Mouse (Mus musculus) neural tube, embryonic 15.5 days (tissue): ENCODE data around the gene Acad8. TPM values are rescaled to one million over a fixed set of nuclear protein-coding genes. Genes with fewer than 3 reads are reported as not detected.

Experiments
- ATAC-seq: fragments of 200-750 bp; cut with Nextera tagmentation; 2 replicates; pipeline ENCODE4 v1.8.0; 2017; ENCODE audit warnings: mild to moderate bottlenecking, moderate TSS enrichment, moderate library complexity; ENCODE audit not compliant: low FRiP score
- H3K27ac ChIP-seq: fragments of 300-500 bp; sonication (generic); replicated peaks from 2 replicates; pipeline ENCODE4 v1.5.1; 2015; ENCODE audit warnings: mild to moderate bottlenecking, inconsistent platforms
- H3K27me3 ChIP-seq: fragments of 300-500 bp; sonication (generic); replicated peaks from 2 replicates; pipeline ENCODE4 v1.6.1; 2015; ENCODE audit warnings: inconsistent platforms
- H3K36me3 ChIP-seq: fragments of 300-500 bp; sonication (generic); 2 replicates; pipeline ENCODE4 v1.6.1; 2015; ENCODE audit warnings: inconsistent platforms
- H3K4me1 ChIP-seq: fragments of 300-500 bp; sonication (generic); 2 replicates; pipeline ENCODE4 v1.6.1; 2015; ENCODE audit warnings: inconsistent platforms
- H3K4me2 ChIP-seq: fragments of 300-500 bp; sonication (generic); 2 replicates; pipeline ENCODE4 v1.6.1; 2015; ENCODE audit warnings: inconsistent platforms, mild to moderate bottlenecking, moderate library complexity
- H3K4me3 ChIP-seq: fragments of 300-500 bp; sonication (generic); replicated peaks from 2 replicates; pipeline ENCODE4 v1.5.1; 2015; ENCODE audit warnings: mild to moderate bottlenecking, inconsistent platforms
- H3K9ac ChIP-seq: fragments of 300-500 bp; sonication (generic); replicated peaks from 2 replicates; pipeline ENCODE4 v1.6.1; 2015; ENCODE audit warnings: mild to moderate bottlenecking, inconsistent platforms
- H3K9me3 ChIP-seq: fragments of 300-500 bp; sonication (generic); replicated peaks from 2 replicates; pipeline ENCODE4 v1.6.1; 2016; ENCODE audit warnings: inconsistent platforms
- WGBS: fragments of 180-500 bp; shearing (Covaris S2); methylation state at CpG from one replicate; pipeline ENCODE4 v1.1.7; 2015; ENCODE audit warnings: mixed read lengths; 5-methylcytosine and 5-hydroxymethylcytosine counted together
- polyA plus RNA-seq: library from polyadenylated mRNA; unstranded; fragments of >200 nt; fragmentation: Nextera tagmentation; extraction: Ambion mirVana; gene quantifications from 2 replicates; pipeline ENCODE4 v1.2.1, GENCODE M21; 2015

Gene Acad8
- polyA plus RNA-seq, 1 experiment from 2014 or later: 30.7 TPM

DNA sequence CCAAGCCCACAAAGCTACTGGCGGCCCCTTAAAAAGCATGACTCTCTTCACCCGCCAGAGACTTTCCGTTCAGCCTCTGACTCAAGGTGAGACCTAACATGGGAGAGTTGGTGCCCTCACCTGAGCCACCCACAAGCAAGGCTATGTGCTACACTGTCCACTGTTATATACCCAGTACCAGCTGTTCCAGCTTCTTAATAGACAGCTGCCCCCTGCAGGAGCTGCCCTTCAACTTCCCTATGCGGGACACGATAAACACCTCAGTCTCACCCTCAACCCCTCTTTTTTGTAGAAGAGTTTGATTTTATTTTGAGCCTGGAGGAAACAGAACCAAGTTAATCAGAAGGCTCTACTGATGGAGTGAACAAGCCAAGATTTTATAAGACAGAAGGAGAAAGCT lies 7.5 kb upstream of the Acad8 start:
- Histone ChIP-seq H3K27me3 (no peaks in the 10 kb centered on the region), H3K4me2 (no peak overlapping the region), H3K4me1 (0 out of 2 replicates have a peak, but pooled peaks cover under 1% of the 10 kb centered on the region), H3K27ac (no peak overlapping the region), H3K9me3 (no peaks in the 10 kb centered on the region), H3K36me3 (peaks cover 83% of the 10 kb centered on the region), H3K9ac (no peak overlapping the region), H3K4me3 (no peak overlapping the region)
- WGBS: 93% methylated on average over 5 of the region's 5 CpGs
- ATAC-seq: no peak

GRCm38 (mm10) chr9:27005933-27006332 lies 6.6 kb upstream of the Acad8 start:
- ATAC-seq: no peak
- H3K9me3 ChIP-seq: no peaks in the 10 kb centered on the region
- H3K4me3 ChIP-seq: no peak overlapping the region
- no peak overlapping the region for H3K9ac ChIP-seq
- WGBS: 77% methylated on average over 1 of the region's 1 CpGs
- no peak overlapping the region for H3K27ac ChIP-seq
- H3K4me1 ChIP-seq: peaks cover 9% of the 10 kb centered on the region
- peaks cover 77% of the 10 kb centered on the region for H3K36me3 ChIP-seq
- H3K27me3 ChIP-seq: no peaks in the 10 kb centered on the region
- H3K4me2 ChIP-seq: no peak overlapping the region

- Histone ChIP-seq H3K4me3 (no peak overlapping the region), H3K9me3 (no peaks in the 10 kb centered on the region), H3K4me1 (peaks cover 16% of the 10 kb centered on the region), H3K9ac (no peak overlapping the region), H3K36me3 (peaks cover 71% of the 10 kb centered on the region), H3K27me3 (no peaks in the 10 kb centered on the region), H3K4me2 (no peak overlapping the region), H3K27ac (no peak overlapping the region)
- WGBS: 84% methylated on average over 3 of the region's 3 CpGs
- no peak for ATAC-seq
Observed at GRCm38 (mm10) chr9:27005231-27005630, 5.9 kb upstream of the Acad8 start.

DNA sequence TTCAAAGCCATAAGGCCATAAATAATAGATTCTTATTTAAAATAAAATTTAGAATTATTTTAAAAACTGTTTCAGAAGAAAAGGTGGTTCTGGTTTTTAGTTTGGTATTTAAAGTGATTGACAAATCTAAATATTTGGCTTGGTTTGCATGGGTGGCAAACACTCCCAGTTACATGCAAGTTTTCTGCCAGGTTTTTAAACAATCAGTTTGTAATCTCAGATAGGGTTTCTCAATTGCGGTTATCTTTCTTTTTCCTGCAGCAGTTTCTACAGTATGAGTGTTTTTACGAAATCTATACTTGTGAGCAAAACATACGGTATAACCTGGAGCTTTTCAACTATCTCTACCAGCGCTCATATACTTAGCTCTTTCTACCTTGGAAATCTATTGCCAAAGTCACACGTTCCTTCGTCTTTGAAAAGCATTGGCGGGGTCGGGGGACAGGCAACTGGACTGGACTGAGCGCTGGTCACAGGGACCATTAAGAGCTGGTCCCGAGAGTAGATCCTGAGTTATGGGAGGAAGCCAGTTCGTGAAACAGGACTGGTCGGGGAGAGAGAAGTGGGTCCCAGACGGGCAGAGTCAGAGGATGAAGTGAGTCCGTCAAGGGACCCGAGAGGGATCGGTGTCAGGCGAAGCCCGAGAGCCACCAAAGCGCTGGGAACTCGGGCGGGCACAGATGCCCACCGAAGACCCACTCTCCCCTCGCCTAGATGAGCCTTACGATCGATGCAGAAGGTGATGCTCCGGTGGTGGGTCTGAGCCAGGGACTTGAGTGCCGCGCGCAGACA lies 501 bp downstream of the Acad8 start:
- WGBS: 4% methylated on average over 29 of the region's 29 CpGs
- H3K27me3 ChIP-seq: no peaks in the 10 kb centered on the region
- peak overlapping the region; percentile 69 for H3K4me3 ChIP-seq
- H3K4me2 ChIP-seq: peak overlapping the region; percentile 77
- peak; percentile 67 for ATAC-seq
- H3K9ac ChIP-seq: peak overlapping the region; percentile 73
- H3K27ac ChIP-seq: peak overlapping the region; percentile 78
- H3K4me1 ChIP-seq: peaks cover 30% of the 10 kb centered on the region
- peaks cover 11% of the 10 kb centered on the region for H3K36me3 ChIP-seq
- H3K9me3 ChIP-seq: no peaks in the 10 kb centered on the region

DNA sequence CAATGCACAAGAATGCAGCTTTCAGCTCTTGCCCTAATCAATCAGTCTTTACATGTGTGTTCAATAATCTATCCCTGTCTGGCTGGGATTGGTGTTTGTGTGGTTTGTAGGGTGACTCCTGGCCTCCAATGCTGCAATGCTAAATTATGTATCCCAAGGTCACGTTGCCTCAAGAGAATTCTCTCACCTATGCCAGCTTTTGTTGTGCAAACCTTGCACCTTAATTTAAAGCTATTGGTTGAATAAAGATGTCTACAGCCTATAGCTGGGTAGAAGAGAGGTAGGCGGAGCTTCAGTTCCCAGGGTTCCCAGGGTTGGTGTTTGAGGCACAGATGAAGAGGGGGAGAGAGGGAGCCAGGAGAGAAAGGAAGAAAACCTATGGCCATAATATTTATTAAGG lies 1.9 kb downstream of the Acad8 start:
- H3K4me1 ChIP-seq: peaks cover 30% of the 10 kb centered on the region
- H3K4me3 ChIP-seq: no peak overlapping the region
- H3K27me3 ChIP-seq: no peaks in the 10 kb centered on the region
- no peaks in the 10 kb centered on the region for H3K36me3 ChIP-seq
- ATAC-seq: no peak
- H3K4me2 ChIP-seq: no peak overlapping the region
- WGBS: 99% methylated on average over 2 of the region's 2 CpGs
- no peak overlapping the region for H3K9ac ChIP-seq
- H3K9me3 ChIP-seq: no peaks in the 10 kb centered on the region
- no peak overlapping the region for H3K27ac ChIP-seq

GRCm38 (mm10) chr9:26997062-26997461 lies 2.3 kb downstream of the Acad8 start:
- Histone ChIP-seq H3K27me3 (no peaks in the 10 kb centered on the region), H3K4me1 (peaks cover 30% of the 10 kb centered on the region), H3K4me3 (no peak overlapping the region), H3K36me3 (no peaks in the 10 kb centered on the region), H3K9me3 (no peaks in the 10 kb centered on the region), H3K27ac (no peak overlapping the region), H3K4me2 (no peak overlapping the region), H3K9ac (no peak overlapping the region)
- ATAC-seq: no peak
- 90% methylated on average over 3 of the region's 3 CpGs for WGBS

- Histone ChIP-seq H3K4me3 (no peak overlapping the region), H3K4me1 (peaks cover 9% of the 10 kb centered on the region), H3K27ac (no peak overlapping the region), H3K9me3 (no peaks in the 10 kb centered on the region), H3K4me2 (no peak overlapping the region), H3K27me3 (no peaks in the 10 kb centered on the region), H3K36me3 (peaks cover 30% of the 10 kb centered on the region), H3K9ac (no peak overlapping the region)
- no peak for ATAC-seq
- whole genome bisulfite sequencing: 85% methylated on average over 3 of the region's 3 CpGs
Observed at GRCm38 (mm10) chr9:26993900-26994299, 5.5 kb downstream of the Acad8 start.

DNA sequence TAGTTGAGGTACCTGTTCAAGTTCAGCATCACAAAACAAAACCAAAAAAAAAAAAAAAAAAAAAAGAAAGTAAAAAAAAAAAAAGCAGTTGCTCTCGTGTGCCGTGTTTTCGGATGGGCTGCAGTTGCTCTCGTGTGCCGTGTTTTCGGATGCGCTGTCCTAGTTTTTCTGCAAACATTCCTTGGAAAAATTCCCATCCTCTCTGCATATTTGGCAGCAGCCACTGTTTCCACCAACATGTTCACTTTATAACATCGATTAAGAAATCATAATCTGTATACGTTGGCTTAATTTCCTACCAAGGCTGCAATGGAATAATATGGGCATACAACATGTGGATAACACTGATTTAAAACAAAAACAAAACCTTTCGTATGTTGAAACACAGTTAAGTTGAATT lies 6.2 kb downstream of the Acad8 start:
- Histone ChIP-seq H3K36me3 (peaks cover 36% of the 10 kb centered on the region), H3K4me3 (no peak overlapping the region), H3K9ac (no peak overlapping the region), H3K27me3 (no peaks in the 10 kb centered on the region), H3K4me2 (no peak overlapping the region), H3K4me1 (peaks cover 4% of the 10 kb centered on the region), H3K27ac (no peak overlapping the region), H3K9me3 (no peaks in the 10 kb centered on the region)
- ATAC-seq: no peak
- WGBS: 95% methylated on average over 10 of the region's 10 CpGs

- no peak overlapping the region for H3K4me3 ChIP-seq
- H3K27ac ChIP-seq: no peak overlapping the region
- no peak for ATAC-seq
- H3K9ac ChIP-seq: no peak overlapping the region
- 94% methylated on average over 4 of the region's 4 CpGs for WGBS
- peaks cover 52% of the 10 kb centered on the region for H3K36me3 ChIP-seq
- H3K9me3 ChIP-seq: no peaks in the 10 kb centered on the region
- no peak overlapping the region for H3K4me2 ChIP-seq
- H3K27me3 ChIP-seq: no peaks in the 10 kb centered on the region
- no peaks in the 10 kb centered on the region for H3K4me1 ChIP-seq
Observed at GRCm38 (mm10) chr9:26990181-26990580, 9.2 kb downstream of the Acad8 start.

- no peaks in the 10 kb centered on the region for H3K27me3 ChIP-seq
- WGBS: 94% methylated on average over 6 of the region's 6 CpGs
- H3K9ac ChIP-seq: no peak overlapping the region
- no peaks in the 10 kb centered on the region for H3K4me1 ChIP-seq
- H3K4me3 ChIP-seq: no peak overlapping the region
- ATAC-seq: no peak
- H3K27ac ChIP-seq: no peak overlapping the region
- peaks cover 54% of the 10 kb centered on the region for H3K36me3 ChIP-seq
- H3K4me2 ChIP-seq: no peak overlapping the region
- H3K9me3 ChIP-seq: no peaks in the 10 kb centered on the region
Observed at GRCm38 (mm10) chr9:26985668-26986277, 13.6 kb downstream of the Acad8 start.

DNA sequence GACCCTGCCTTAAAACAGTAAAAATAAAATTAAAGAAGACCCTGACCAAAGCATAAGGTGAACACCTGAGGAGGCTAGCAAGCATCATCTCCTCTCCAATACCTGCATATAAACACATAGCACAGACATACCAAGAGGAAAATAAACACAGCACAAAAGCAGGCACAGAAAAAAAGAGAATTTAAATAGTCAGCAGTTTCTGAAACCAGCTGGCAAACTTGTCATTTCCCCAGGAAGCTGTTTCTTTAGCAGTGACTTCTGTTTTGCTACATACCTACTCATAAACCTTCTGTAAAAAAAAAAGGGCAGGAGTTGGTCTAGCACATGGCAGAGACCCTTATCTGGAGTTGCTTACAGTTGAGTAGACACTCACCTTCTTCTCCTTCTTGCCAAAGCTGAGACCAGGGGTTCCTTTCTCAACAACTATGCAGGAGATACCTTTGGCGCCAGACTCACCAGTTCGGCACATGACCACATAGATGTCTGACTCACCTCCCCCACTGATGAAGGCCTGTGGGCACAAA lies 14.2 kb downstream of the Acad8 start:
- Histone ChIP-seq H3K27ac (no peak overlapping the region), H3K9me3 (no peaks in the 10 kb centered on the region), H3K9ac (no peak overlapping the region), H3K4me3 (no peak overlapping the region), H3K36me3 (peaks cover 51% of the 10 kb centered on the region), H3K4me2 (no peak overlapping the region), H3K4me1 (no peaks in the 10 kb centered on the region), H3K27me3 (no peaks in the 10 kb centered on the region)
- WGBS: 98% methylated on average over 2 of the region's 2 CpGs
- no peak for ATAC-seq

DNA sequence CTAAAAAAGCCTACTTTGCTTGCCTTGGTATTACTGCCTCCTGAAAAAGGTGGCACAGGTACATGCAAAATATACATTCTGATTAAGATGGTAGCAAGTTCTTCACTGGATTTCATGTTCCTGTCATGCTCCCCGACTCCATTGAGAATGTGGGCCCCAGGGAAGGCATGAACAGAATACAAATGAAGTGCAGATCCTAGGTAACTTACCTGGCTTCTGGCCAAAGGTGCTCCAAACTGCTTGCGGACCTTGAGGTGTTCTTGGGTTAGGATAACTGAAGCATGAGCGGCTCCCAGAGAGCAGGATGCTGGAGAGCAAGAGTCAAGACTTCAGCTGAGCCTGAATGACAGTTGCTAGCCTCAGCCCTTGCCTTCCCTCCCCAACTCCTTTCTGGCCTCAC lies 20.6 kb downstream of the Acad8 start:
- Histone ChIP-seq H3K27ac (no peak overlapping the region), H3K4me1 (no peaks in the 10 kb centered on the region), H3K9ac (no peak overlapping the region), H3K4me2 (no peak overlapping the region), H3K36me3 (peaks cover 60% of the 10 kb centered on the region), H3K9me3 (no peaks in the 10 kb centered on the region), H3K27me3 (no peaks in the 10 kb centered on the region), H3K4me3 (no peak overlapping the region)
- whole genome bisulfite sequencing: 92% methylated on average over 3 of the region's 3 CpGs
- ATAC-seq: no peak
